Mouse (Mus musculus) neural tube, embryonic 13.5 days (tissue): ENCODE data around the gene Defa34. TPM values are rescaled to one million over a fixed set of nuclear protein-coding genes. Genes with fewer than 3 reads are reported as not detected.
"Not testable (repeated sequence)": the region's sequence is repeated elsewhere in the genome, so short reads cannot be mapped to it uniquely, and the experiment has no call there.

Experiments used
- ATAC-seq: fragments of 200-750 bp; cut with Nextera tagmentation; 2 replicates; pipeline ENCODE4 v1.8.0; 2017; ENCODE audit warnings: low read depth, mild to moderate bottlenecking, moderate TSS enrichment, moderate library complexity
- H3K27ac ChIP-seq: fragments of 300-500 bp; sonication (generic); replicated peaks from 2 replicates; pipeline ENCODE4 v1.5.1; 2015; ENCODE audit warnings: moderate library complexity, mild to moderate bottlenecking, inconsistent platforms
- H3K27me3 ChIP-seq: fragments of 300-500 bp; sonication (generic); 2 replicates; pipeline ENCODE4 v1.6.1; 2015; ENCODE audit warnings: mild to moderate bottlenecking, inconsistent platforms
- H3K36me3 ChIP-seq: fragments of 300-500 bp; sonication (generic); 2 replicates; pipeline ENCODE4 v1.6.1; 2015; ENCODE audit warnings: mild to moderate bottlenecking, inconsistent platforms
- H3K4me1 ChIP-seq: fragments of 300-500 bp; sonication (generic); replicated peaks from 2 replicates; pipeline ENCODE4 v1.6.1; 2015; ENCODE audit warnings: inconsistent platforms
- H3K4me2 ChIP-seq: fragments of 300-500 bp; sonication (generic); 2 replicates; pipeline ENCODE4 v1.6.1; 2015; ENCODE audit warnings: inconsistent platforms, mild to moderate bottlenecking, moderate library complexity
- H3K4me3 ChIP-seq: fragments of 300-500 bp; sonication (generic); 2 replicates; pipeline ENCODE4 v1.5.1; 2015; ENCODE audit warnings: mild to moderate bottlenecking, inconsistent platforms
- H3K9ac ChIP-seq: fragments of 300-500 bp; sonication (generic); 2 replicates; pipeline ENCODE4 v1.6.1; 2015; ENCODE audit warnings: moderate library complexity, mild to moderate bottlenecking, inconsistent platforms
- H3K9me3 ChIP-seq: fragments of 300-500 bp; sonication (generic); 2 replicates; pipeline ENCODE4 v1.6.1; 2016; ENCODE audit warnings: inconsistent platforms
- WGBS: fragments of 180-500 bp; shearing (Covaris S2); methylation state at CpG from one replicate; pipeline ENCODE4 v1.1.7; 2015; 5-methylcytosine and 5-hydroxymethylcytosine counted together
- polyA plus RNA-seq: library from polyadenylated mRNA; unstranded; fragments of >200 nt; fragmentation: Nextera tagmentation; extraction: Ambion mirVana; gene quantifications from 2 replicates; pipeline ENCODE4 v1.2.1, GENCODE M21; 2015

Defa34 gene
- not detected in 2 replicates for polyA plus RNA-seq

- not testable (repeated sequence) for H3K27me3 ChIP-seq, H3K4me3 ChIP-seq, ATAC-seq, H3K9me3 ChIP-seq, H3K36me3 ChIP-seq, H3K4me1 ChIP-seq, H3K27ac ChIP-seq, H3K4me2 ChIP-seq, H3K9ac ChIP-seq
- WGBS, result 82% methylated on average over 1 of the region's 1 CpGs
Observed at GRCm38 (mm10) chr8:21665497-21665896, at the start of gene Defa34. Defa34 (plus strand) TSS chr8:21665797.

GRCm38 (mm10) chr8:21617883-21618282, 47.7 kb upstream of the Defa34 start, which contains the start of gene Defa26:
Defa26 (plus strand) TSS chr8:21618183.
- not testable (repeated sequence) for H3K4me3 ChIP-seq, H3K9ac ChIP-seq, ATAC-seq, H3K9me3 ChIP-seq, H3K27ac ChIP-seq, H3K4me2 ChIP-seq, H3K36me3 ChIP-seq, H3K4me1 ChIP-seq, H3K27me3 ChIP-seq
- WGBS, result 78% methylated on average over 1 of the region's 1 CpGs

- not testable (repeated sequence) for H3K36me3 ChIP-seq, H3K9ac ChIP-seq, H3K4me1 ChIP-seq, H3K4me3 ChIP-seq, H3K27ac ChIP-seq, H3K4me2 ChIP-seq, H3K9me3 ChIP-seq, ATAC-seq, H3K27me3 ChIP-seq
- WGBS, result 88% methylated on average over 1 of the region's 2 CpGs
Observed at GRCm38 (mm10) chr8:21655480-21655879, 10.1 kb upstream of the Defa34 start, which contains the start of gene Defa17. Defa17 (plus strand) TSS chr8:21655780.

- WGBS, result 75% methylated on average over 2 of the region's 2 CpGs
- H3K27me3 ChIP-seq, H3K9me3 ChIP-seq, H3K9ac ChIP-seq, H3K27ac ChIP-seq, ATAC-seq, H3K4me2 ChIP-seq, H3K4me1 ChIP-seq, H3K36me3 ChIP-seq, H3K4me3 ChIP-seq: not testable (repeated sequence)
Observed at GRCm38 (mm10) chr8:21703545-21703944, 37.9 kb downstream of the Defa34 start, which contains the start of gene AY761184. AY761184 (minus strand) TSS chr8:21703645.

Other genes starting within 250 kb of the Defa34 start
- gene Defa36, start 238.4 kb upstream of the Defa34 start, polyA plus RNA-seq, result not detected in 2 replicates
- not detected in 2 replicates for gene Gm7849, start 209.2 kb upstream of the Defa34 start, polyA plus RNA-seq
- gene Defa20, start 156.5 kb upstream of the Defa34 start, polyA plus RNA-seq, result not detected in 2 replicates
- gene Defa32, start 136.8 kb upstream of the Defa34 start, polyA plus RNA-seq, result not detected in 2 replicates
- not detected in 2 replicates for gene Defa37, start 100.4 kb upstream of the Defa34 start, polyA plus RNA-seq
- not detected in 2 replicates for gene Defa28, start 82.8 kb upstream of the Defa34 start, polyA plus RNA-seq
- not detected in 2 replicates for gene Gm7861, start 71.3 kb upstream of the Defa34 start, polyA plus RNA-seq
- gene Defa26, start 47.6 kb upstream of the Defa34 start, polyA plus RNA-seq, result not detected in 2 replicates
- gene Defa17, start 10.0 kb upstream of the Defa34 start, polyA plus RNA-seq, result not detected in 2 replicates
- not detected in 2 replicates for gene AY761184, start 37.8 kb downstream of the Defa34 start, polyA plus RNA-seq
- not detected in 2 replicates for gene Defa24, start 68.7 kb downstream of the Defa34 start, polyA plus RNA-seq
- not detected in 2 replicates for gene Defb50, start 157.7 kb downstream of the Defa34 start, polyA plus RNA-seq
- gene Defb2, start 174.1 kb downstream of the Defa34 start, polyA plus RNA-seq, result not detected in 2 replicates
- gene Defb10, start 193.1 kb downstream of the Defa34 start, polyA plus RNA-seq, result not detected in 2 replicates
- not detected in 2 replicates for gene Defb9, start 219.6 kb downstream of the Defa34 start, polyA plus RNA-seq
- 6.7 TPM in 1 of 2 replicates, not detected in the other for gene Defb11, start 240.6 kb downstream of the Defa34 start, polyA plus RNA-seq